Mouse (Mus musculus): ENCODE measurements around the gene Pm20d1.

DNA sequence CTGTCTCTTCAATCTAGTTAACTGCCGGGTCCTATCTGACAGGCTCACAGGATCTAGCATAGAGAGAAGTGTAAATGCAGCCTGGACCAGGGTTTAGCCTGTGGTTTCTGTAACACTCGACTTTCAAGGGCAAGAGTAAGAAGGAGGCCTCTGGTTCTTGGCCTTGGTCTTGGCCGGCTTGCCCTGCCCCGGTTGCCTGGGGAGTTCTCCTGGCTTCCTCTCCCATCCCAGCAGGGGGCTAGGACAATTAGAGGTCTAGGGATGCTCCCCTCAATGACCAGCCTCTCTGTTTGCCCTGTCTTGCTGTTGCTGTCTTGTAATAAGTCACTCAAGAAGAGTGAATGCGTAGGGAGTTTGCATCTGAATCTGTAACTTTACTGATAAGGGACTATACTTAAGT lies 32.1 kb downstream of the Pm20d1 start:
- TF ChIP-seq CTCF (conservative IDR thresholded peaks at IDR 0.05; ENCODE audit: low read length): no peak
- no peak for TF ChIP-seq NANOG (IDR thresholded peaks at IDR 0.05; ENCODE audit: borderline replicate concordance, low read length)
- no peak for TF ChIP-seq POU5F1 (IDR thresholded peaks at IDR 0.05; ENCODE audit: borderline replicate concordance, low read length)

All from E14TG2a.4 (cell line).